Mouse (Mus musculus) left cerebral cortex, postnatal 36 days (tissue): ENCODE data around the gene Mex3d. TPM values are rescaled to one million over a fixed set of nuclear protein-coding genes. Genes with fewer than 3 reads are reported as not detected.

Experiments
- DNase-seq, 2 experiments: peaks; one replicate each; pipeline ENCODE4 v3.0.0; 2021 to 2022; ENCODE audit warnings: low spot score in 2 of 2, mixed read lengths in 1 of 2
- intact Hi-C: fragments of 180-260 bp; cut with DNase I; formaldehyde crosslinking; loops from one replicate; pipeline ENCODE4 v1.15.1; 2025
- total RNA-seq, 2 experiments: library from RNA; stranded (reverse); gene quantifications; 2 replicates each; pipeline ENCODE4 v1.2.3; 2021

The Mex3d gene
- total RNA-seq, result 10 to 100 TPM; 18.1 to 23.4 TPM

GRCm38 (mm10) chr10:80387522-80387959 lies at the start of gene Mex3d:
Gene Mex3d (minus strand): TSS chr10:80387659.
- peak; percentile 80 to 90 for DNase-seq
- intact Hi-C loops, result loop anchor here (1.0 kb wide), 1 partner anchor 12 kb away; the partner anchor contains the start of gene Mbd3

- no peak for DNase-seq
- intact Hi-C loops, result no loop called here
Measured at GRCm38 (mm10) chr10:80436276-80436675, 48.8 kb upstream of the Mex3d start.

- intact Hi-C loops, result no loop called here
- no peak for DNase-seq
Measured at GRCm38 (mm10) chr10:80435764-80436163, 48.3 kb upstream of the Mex3d start.

- DNase-seq, result no peak
- intact Hi-C loops, result no loop called here
Measured at GRCm38 (mm10) chr10:80434823-80435222, 47.4 kb upstream of the Mex3d start.

- DNase-seq, result no peak
- intact Hi-C loops, result no loop called here
Measured at GRCm38 (mm10) chr10:80434233-80434592, 46.8 kb upstream of the Mex3d start.

GRCm38 (mm10) chr10:80433513-80434232 lies 46.2 kb upstream of the Mex3d start, which contains the start of gene Tcf3:
Gene Tcf3 (minus strand): TSS chr10:80433647.
- DNase-seq, result peak; percentile 94 to 97
- intact Hi-C loops, result loop anchor here (2.0 kb wide), 1 partner anchor 57 kb away; no protein-coding TSS in a partner anchor

GRCm38 (mm10) chr10:80432936-80433512 lies 45.6 kb upstream of the Mex3d start:
- DNase-seq, result no peak
- intact Hi-C loops, result loop anchor here (2.0 kb wide), 1 partner anchor 56 kb away; no protein-coding TSS in a partner anchor

GRCm38 (mm10) chr10:80432387-80432785 lies 44.9 kb upstream of the Mex3d start:
- intact Hi-C loops, result loop anchor here (2.0 kb wide), 1 partner anchor 56 kb away; no protein-coding TSS in a partner anchor
- DNase-seq, result no peak

- no peak for DNase-seq
- intact Hi-C loops, result loop anchor here (2.0 kb wide), 1 partner anchor 55 kb away; no protein-coding TSS in a partner anchor
Measured at GRCm38 (mm10) chr10:80431570-80432386, 44.3 kb upstream of the Mex3d start.

GRCm38 (mm10) chr10:80430375-80430980 lies 43.0 kb upstream of the Mex3d start:
- intact Hi-C loops, result no loop called here
- DNase-seq, result no peak

GRCm38 (mm10) chr10:80429800-80430199 lies 42.3 kb upstream of the Mex3d start:
- no peak for DNase-seq
- intact Hi-C loops, result no loop called here

- intact Hi-C loops, result no loop called here
- no peak for DNase-seq
Measured at GRCm38 (mm10) chr10:80425041-80425440, 37.6 kb upstream of the Mex3d start.

- DNase-seq, result no peak
- intact Hi-C loops, result no loop called here
Measured at GRCm38 (mm10) chr10:80423562-80423961, 36.1 kb upstream of the Mex3d start.

GRCm38 (mm10) chr10:80421651-80422472 lies 34.4 kb upstream of the Mex3d start:
- no peak for DNase-seq
- intact Hi-C loops, result no loop called here

- intact Hi-C loops, result no loop called here
- DNase-seq, result no peak
Measured at GRCm38 (mm10) chr10:80421208-80421607, 33.7 kb upstream of the Mex3d start.

GRCm38 (mm10) chr10:80420729-80421128 lies 33.3 kb upstream of the Mex3d start:
- intact Hi-C loops, result no loop called here
- no peak for DNase-seq

- intact Hi-C loops, result no loop called here
- DNase-seq, result no peak
Measured at GRCm38 (mm10) chr10:80419419-80419818, 32.0 kb upstream of the Mex3d start.

GRCm38 (mm10) chr10:80418311-80418710 lies 30.9 kb upstream of the Mex3d start:
- intact Hi-C loops, result no loop called here
- DNase-seq, result no peak

- DNase-seq, result no peak
- intact Hi-C loops, result no loop called here
Measured at GRCm38 (mm10) chr10:80417841-80418240, 30.4 kb upstream of the Mex3d start.
